Mouse (Mus musculus) urinary bladder, postnatal 10 days (tissue): ENCODE measurements around the gene Cacna1i.

Experiments
- DNase-seq: peaks from one replicate; pipeline ENCODE4 v3.0.0; 2022; ENCODE audit warnings: low spot score

Gene Cacna1i

GRCm38 (mm10) chr15:80334766-80335165 lies 47.7 kb downstream of the Cacna1i start:
- DNase-seq, result no peak

GRCm38 (mm10) chr15:80335196-80335595 lies 48.2 kb downstream of the Cacna1i start:
- DNase-seq, result no peak

- no peak for DNase-seq
Measured at GRCm38 (mm10) chr15:80340348-80340747, 53.3 kb downstream of the Cacna1i start.

GRCm38 (mm10) chr15:80342394-80342793 lies 55.4 kb downstream of the Cacna1i start:
- DNase-seq, result no peak

- DNase-seq, result no peak
Measured at GRCm38 (mm10) chr15:80343031-80343430, 56.0 kb downstream of the Cacna1i start.

GRCm38 (mm10) chr15:80343731-80344130 lies 56.7 kb downstream of the Cacna1i start:
- DNase-seq, result no peak

GRCm38 (mm10) chr15:80346510-80346909 lies 59.5 kb downstream of the Cacna1i start:
- DNase-seq, result no peak

GRCm38 (mm10) chr15:80350431-80350830 lies 63.4 kb downstream of the Cacna1i start:
- DNase-seq, result no peak

- DNase-seq, result no peak
Measured at GRCm38 (mm10) chr15:80358798-80359197, 71.8 kb downstream of the Cacna1i start.

- DNase-seq, result no peak
Measured at GRCm38 (mm10) chr15:80361780-80362508, 74.9 kb downstream of the Cacna1i start.

GRCm38 (mm10) chr15:80362509-80363172 lies 75.6 kb downstream of the Cacna1i start:
- DNase-seq, result no peak

GRCm38 (mm10) chr15:80363821-80364715 lies 77.0 kb downstream of the Cacna1i start:
- no peak for DNase-seq

- DNase-seq, result no peak
Measured at GRCm38 (mm10) chr15:80366899-80367298, 79.9 kb downstream of the Cacna1i start.

GRCm38 (mm10) chr15:80373219-80373964 lies 86.4 kb downstream of the Cacna1i start:
- no peak for DNase-seq

GRCm38 (mm10) chr15:80374854-80375253 lies 87.8 kb downstream of the Cacna1i start:
- DNase-seq, result no peak

GRCm38 (mm10) chr15:80387185-80387584 lies 100.1 kb downstream of the Cacna1i start:
- DNase-seq, result no peak

GRCm38 (mm10) chr15:80391791-80392190 lies 104.8 kb downstream of the Cacna1i start:
- no peak for DNase-seq

- no peak for DNase-seq
Measured at GRCm38 (mm10) chr15:80395035-80395434, 108.0 kb downstream of the Cacna1i start.

GRCm38 (mm10) chr15:80399451-80399850 lies 112.4 kb downstream of the Cacna1i start:
- no peak for DNase-seq

GRCm38 (mm10) chr15:80401387-80401898 lies 114.4 kb downstream of the Cacna1i start:
- DNase-seq, result no peak

- DNase-seq, result no peak
Measured at GRCm38 (mm10) chr15:80401980-80402379, 114.9 kb downstream of the Cacna1i start.

GRCm38 (mm10) chr15:80407873-80408272 lies 120.8 kb downstream of the Cacna1i start:
- DNase-seq, result no peak
